Mouse (Mus musculus) forebrain, embryonic 12.5 days (tissue): ENCODE results near the gene Pcdh17. TPM values are rescaled to one million over a fixed set of nuclear protein-coding genes. Genes with fewer than 3 reads are reported as not detected.
A peak's percentile ranks its signal among the peaks of the same experiment; 100 is the strongest.

ENCODE experiments used
- ATAC-seq: fragments of 200-750 bp; cut with Nextera tagmentation; 2 replicates; pipeline ENCODE4 v1.8.0; 2017; ENCODE audit warnings: moderate TSS enrichment; ENCODE audit not compliant: low FRiP score
- H3K27ac ChIP-seq: fragments of 300-500 bp; sonication (generic); 2 replicates; pipeline ENCODE4 v1.5.1; 2016; ENCODE audit warnings: mild to moderate bottlenecking
- H3K27me3 ChIP-seq: fragments of 300-500 bp; sonication (generic); 2 replicates; pipeline ENCODE4 v1.6.1; 2016; ENCODE audit warnings: mild to moderate bottlenecking
- H3K36me3 ChIP-seq: fragments of 300-500 bp; sonication (generic); replicated peaks from 2 replicates; pipeline ENCODE4 v1.6.1; 2016; ENCODE audit warnings: mild to moderate bottlenecking
- H3K4me1 ChIP-seq: fragments of 300-500 bp; sonication (generic); 2 replicates; pipeline ENCODE4 v1.6.1; 2016
- H3K4me2 ChIP-seq: fragments of 300-500 bp; sonication (generic); 2 replicates; pipeline ENCODE4 v1.6.1; 2016; ENCODE audit warnings: mild to moderate bottlenecking, moderate library complexity
- H3K4me3 ChIP-seq: fragments of 300-500 bp; sonication (generic); replicated peaks from 2 replicates; pipeline ENCODE4 v1.5.1; 2016; ENCODE audit warnings: mild to moderate bottlenecking
- H3K9ac ChIP-seq: fragments of 300-500 bp; sonication (generic); 2 replicates; pipeline ENCODE4 v1.6.1; 2016; ENCODE audit warnings: mild to moderate bottlenecking
- H3K9me3 ChIP-seq: fragments of 300-500 bp; sonication (generic); 2 replicates; pipeline ENCODE4 v1.6.1; 2016
- WGBS: fragments of 180-500 bp; shearing (Covaris S2); methylation state at CpG from one replicate; pipeline ENCODE4 v1.1.7; 2016; 5-methylcytosine and 5-hydroxymethylcytosine counted together
- polyA plus RNA-seq: library from polyadenylated mRNA; unstranded; fragments of >200 nt; fragmentation: Nextera tagmentation; extraction: Ambion mirVana; gene quantifications from 2 replicates; pipeline ENCODE4 v1.2.1, GENCODE M21; 2016

Gene Pcdh17
- 8.3 and 8.9 TPM in 2 replicates for polyA plus RNA-seq

GRCm38 (mm10) chr14:84443288-84443686 lies at the start of gene Pcdh17:
TSS of gene Pcdh17 (plus strand) at chr14:84443563.
- peaks cover 12% of the 10 kb centered on the region for H3K4me1 ChIP-seq
- H3K27ac ChIP-seq = peak within 1 kb of the TSS; percentile 87
- peak within 1 kb of the TSS; percentile 55 for H3K4me3 ChIP-seq
- peak within 1 kb of the TSS; percentile 70 for H3K9ac ChIP-seq
- H3K9me3 ChIP-seq = no peaks in the 10 kb centered on the region
- H3K4me2 ChIP-seq = peak within 1 kb of the TSS; percentile 92
- peaks cover 18% of the 10 kb centered on the region for H3K27me3 ChIP-seq
- H3K36me3 ChIP-seq = no peaks in the 10 kb centered on the region
- under 1% methylated on average over 31 of the region's 31 CpGs for WGBS
- peak; percentile 92 for ATAC-seq

- no peak overlapping the region for H3K27ac ChIP-seq
- H3K4me1 ChIP-seq = no peaks in the 10 kb centered on the region
- ATAC-seq = no peak
- H3K4me2 ChIP-seq = no peak overlapping the region
- no peaks in the 10 kb centered on the region for H3K36me3 ChIP-seq
- H3K27me3 ChIP-seq = no peaks in the 10 kb centered on the region
- H3K4me3 ChIP-seq = no peak overlapping the region
- H3K9me3 ChIP-seq = no peaks in the 10 kb centered on the region
- H3K9ac ChIP-seq = no peak overlapping the region
- 73% methylated on average over 1 of the region's 1 CpGs for WGBS
Observed at GRCm38 (mm10) chr14:84397137-84397536, 46.2 kb upstream of the Pcdh17 start.

DNA sequence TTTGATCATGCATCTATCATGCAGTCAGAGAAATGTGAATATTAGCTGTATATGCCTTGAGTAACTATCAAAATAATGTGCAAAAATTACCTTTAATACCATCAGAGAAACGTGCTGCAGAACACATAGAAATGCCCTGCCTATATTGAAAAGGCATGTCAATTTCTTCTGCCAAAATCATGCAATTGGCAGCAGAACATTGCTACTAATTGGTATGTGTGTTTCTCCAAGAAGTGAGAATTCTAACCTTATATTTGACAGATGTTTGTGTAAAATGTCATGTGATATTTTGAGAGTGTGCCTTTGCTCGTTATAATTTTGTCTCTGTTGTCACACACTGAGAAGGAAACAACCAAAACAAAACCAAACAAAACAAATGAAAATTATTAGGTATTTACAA lies 18.6 kb upstream of the Pcdh17 start:
- WGBS = 65% methylated on average over 2 of the region's 2 CpGs
- H3K4me3 ChIP-seq = no peak overlapping the region
- ATAC-seq = no peak
- H3K4me1 ChIP-seq = no peaks in the 10 kb centered on the region
- no peak overlapping the region for H3K4me2 ChIP-seq
- H3K27me3 ChIP-seq = no peaks in the 10 kb centered on the region
- H3K27ac ChIP-seq = no peak overlapping the region
- no peaks in the 10 kb centered on the region for H3K9me3 ChIP-seq
- no peak overlapping the region for H3K9ac ChIP-seq
- no peaks in the 10 kb centered on the region for H3K36me3 ChIP-seq

DNA sequence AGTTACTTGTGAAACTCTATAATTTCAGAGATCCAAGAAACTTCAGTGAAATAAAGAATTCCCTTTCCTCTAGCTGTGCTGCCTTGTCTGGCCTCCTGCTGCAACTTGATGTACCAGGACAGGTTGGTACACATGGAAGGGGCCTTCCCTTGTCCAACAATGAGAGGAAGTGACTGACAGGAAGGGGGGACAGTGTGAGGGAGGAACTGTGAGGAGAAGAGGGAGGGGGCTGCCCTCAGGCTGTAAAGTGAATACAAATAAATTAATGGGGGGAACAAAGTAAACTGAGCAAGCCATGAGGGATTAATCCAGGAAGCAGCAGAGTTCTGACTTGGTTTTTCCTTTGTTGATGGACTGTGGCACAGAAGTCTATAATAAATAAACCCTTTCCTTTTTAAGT lies 16.7 kb upstream of the Pcdh17 start:
- Histone ChIP-seq H3K36me3 (no peaks in the 10 kb centered on the region), H3K4me3 (no peak overlapping the region), H3K27ac (no peak overlapping the region), H3K4me2 (no peak overlapping the region), H3K4me1 (no peaks in the 10 kb centered on the region), H3K9me3 (no peaks in the 10 kb centered on the region), H3K9ac (no peak overlapping the region), H3K27me3 (no peaks in the 10 kb centered on the region)
- ATAC-seq = no peak

DNA sequence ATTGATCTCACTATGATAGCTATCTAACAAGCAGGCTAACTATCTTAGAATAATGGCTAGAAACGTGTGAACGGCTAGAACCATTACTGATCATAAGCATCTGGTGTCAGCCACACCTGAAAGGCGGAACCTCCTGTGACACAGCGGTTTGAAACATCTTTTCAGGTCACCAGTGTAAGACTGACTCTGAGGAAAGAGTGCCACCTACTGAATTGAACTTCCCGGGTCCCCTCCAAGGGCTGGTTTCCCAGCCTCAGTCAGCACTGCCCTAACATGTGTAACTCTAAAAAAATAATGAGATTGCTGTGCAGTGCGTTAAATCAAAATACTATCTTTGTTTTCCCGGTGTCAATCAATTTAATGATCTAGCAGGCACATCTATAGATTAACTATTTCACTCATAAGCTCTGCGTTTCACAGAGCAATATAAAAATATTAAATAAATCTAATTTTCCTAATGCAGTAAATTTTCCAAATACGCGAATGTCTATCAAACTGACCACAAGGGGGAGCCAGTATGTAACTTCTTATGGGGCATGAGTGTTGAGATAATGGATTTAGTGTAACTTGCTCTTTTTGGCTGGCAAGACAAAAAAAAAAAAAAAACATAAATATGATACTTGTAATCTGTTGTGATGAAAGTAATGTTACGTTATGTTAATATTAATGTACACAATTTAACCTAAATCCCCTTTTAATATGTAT lies 5.1 kb upstream of the Pcdh17 start:
- no peaks in the 10 kb centered on the region for H3K4me1 ChIP-seq
- H3K4me2 ChIP-seq = no peak overlapping the region
- 29% methylated on average over 11 of the region's 11 CpGs for WGBS
- H3K36me3 ChIP-seq = no peaks in the 10 kb centered on the region
- peak; percentile 53 for ATAC-seq
- no peaks in the 10 kb centered on the region for H3K9me3 ChIP-seq
- no peaks in the 10 kb centered on the region for H3K27me3 ChIP-seq
- H3K4me3 ChIP-seq = no peak overlapping the region
- no peak overlapping the region for H3K9ac ChIP-seq
- H3K27ac ChIP-seq = no peak overlapping the region

DNA sequence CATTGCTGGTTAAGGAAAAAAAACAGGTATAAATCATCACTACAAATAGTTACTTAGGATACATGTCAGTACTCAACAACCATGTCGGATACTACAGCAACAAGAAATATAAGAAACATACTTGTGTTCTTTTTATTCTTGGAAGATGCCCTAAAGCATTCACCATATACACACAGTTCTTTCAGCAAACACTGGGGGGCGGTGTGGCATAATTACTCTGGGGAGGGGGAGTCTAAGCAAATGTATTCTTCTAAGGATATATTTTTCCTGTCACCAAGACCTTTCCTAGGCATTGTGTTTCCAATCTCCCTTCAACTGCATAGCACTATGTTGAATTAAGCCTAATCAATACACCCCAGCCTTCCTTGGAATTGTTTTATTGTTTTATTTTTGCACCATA lies 2.5 kb upstream of the Pcdh17 start:
- Histone ChIP-seq H3K9me3 (no peaks in the 10 kb centered on the region), H3K27me3 (no peaks in the 10 kb centered on the region), H3K4me3 (no peak overlapping the region), H3K9ac (no peak overlapping the region), H3K36me3 (no peaks in the 10 kb centered on the region), H3K4me1 (no peaks in the 10 kb centered on the region), H3K4me2 (no peak overlapping the region), H3K27ac (no peak overlapping the region)
- WGBS = 13% methylated on average over 2 of the region's 2 CpGs
- ATAC-seq = no peak

DNA sequence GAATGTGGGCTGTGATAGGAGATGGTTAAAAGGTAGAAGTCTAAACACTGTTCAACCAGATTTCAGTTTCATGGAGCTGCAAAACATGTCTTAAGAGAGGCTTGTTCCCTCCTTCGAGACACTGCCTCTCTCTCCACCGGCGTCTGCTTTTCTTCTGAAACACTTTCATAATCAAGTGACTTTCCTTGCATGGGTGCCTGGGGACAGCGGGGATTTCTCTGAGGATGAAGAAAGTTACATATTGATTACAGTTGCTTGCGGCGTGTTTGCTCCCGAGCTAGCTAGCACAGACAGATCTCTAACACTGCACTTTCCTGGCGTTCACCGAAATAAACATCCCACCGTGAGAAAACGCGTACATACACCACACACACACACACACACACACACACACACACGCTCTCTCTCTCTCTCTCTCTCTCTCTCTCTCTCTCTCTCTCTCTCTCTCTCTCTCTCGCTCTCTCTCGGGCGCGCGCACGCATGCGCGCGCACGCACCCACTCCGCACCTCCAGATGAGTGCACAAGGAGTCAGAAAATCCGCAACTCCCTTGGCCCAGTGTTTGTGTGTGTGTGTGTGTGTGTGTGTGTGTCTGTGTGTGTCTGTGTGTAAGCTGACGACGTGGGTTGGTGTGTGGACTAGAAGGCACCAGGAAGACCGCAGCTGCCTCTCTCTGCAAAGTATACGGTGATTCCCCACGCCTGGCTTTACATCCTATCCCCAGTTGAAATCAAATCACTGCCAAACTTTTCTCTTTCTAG lies 655 bp upstream of the Pcdh17 start:
- H3K36me3 ChIP-seq = no peaks in the 10 kb centered on the region
- H3K9ac ChIP-seq = peak overlapping the region; percentile 70
- H3K4me1 ChIP-seq = peaks cover 10% of the 10 kb centered on the region
- H3K4me3 ChIP-seq = peak overlapping the region; percentile 55
- H3K4me2 ChIP-seq = peak overlapping the region; percentile 92
- no peaks in the 10 kb centered on the region for H3K9me3 ChIP-seq
- WGBS = under 1% methylated on average over 28 of the region's 30 CpGs
- H3K27me3 ChIP-seq = peaks cover 14% of the 10 kb centered on the region
- peak; percentile 45 for ATAC-seq
- H3K27ac ChIP-seq = peak overlapping the region; percentile 87

- 1% methylated on average over 13 of the region's 13 CpGs for WGBS
- H3K9ac ChIP-seq = peak overlapping the region; percentile 62
- H3K27ac ChIP-seq = peak overlapping the region; percentile 59; the same call in 1 of the 2 replicates
- no peaks in the 10 kb centered on the region for H3K36me3 ChIP-seq
- H3K9me3 ChIP-seq = no peaks in the 10 kb centered on the region
- no peak for ATAC-seq
- peak overlapping the region; percentile 92 for H3K4me2 ChIP-seq
- H3K4me1 ChIP-seq = peaks cover 15% of the 10 kb centered on the region
- peak overlapping the region; percentile 55 for H3K4me3 ChIP-seq
- peaks cover 21% of the 10 kb centered on the region for H3K27me3 ChIP-seq
Observed at GRCm38 (mm10) chr14:84443761-84444160, 398 bp downstream of the Pcdh17 start.

DNA sequence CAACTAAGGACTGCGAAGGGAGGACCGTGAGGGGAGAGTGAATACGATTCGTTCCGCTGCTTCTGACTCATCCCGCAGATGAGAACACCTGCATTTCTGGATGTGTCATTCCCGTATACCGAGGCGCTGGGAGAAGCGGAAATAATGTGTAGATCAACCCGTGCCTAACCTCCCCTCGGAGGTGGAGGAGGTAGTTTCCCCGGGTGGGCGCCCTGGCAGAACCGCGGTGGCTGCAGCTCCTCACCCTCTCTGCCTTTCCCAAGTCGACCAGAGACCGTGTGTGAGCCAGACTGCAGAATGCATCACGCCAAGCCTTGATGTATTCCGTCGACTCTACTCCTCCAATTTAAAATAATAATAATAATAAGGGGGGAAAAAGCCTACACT lies 906 bp downstream of the Pcdh17 start:
- H3K4me3 ChIP-seq = peak overlapping the region; percentile 55
- peak overlapping the region; percentile 62 for H3K9ac ChIP-seq
- H3K4me1 ChIP-seq = peaks cover 15% of the 10 kb centered on the region
- H3K27ac ChIP-seq = peak overlapping the region; percentile 56; the same call in 1 of the 2 replicates
- H3K9me3 ChIP-seq = no peaks in the 10 kb centered on the region
- no peaks in the 10 kb centered on the region for H3K36me3 ChIP-seq
- H3K27me3 ChIP-seq = peaks cover 21% of the 10 kb centered on the region
- ATAC-seq = no peak; the same call in 1 of the 2 replicates
- under 1% methylated on average over 21 of the region's 21 CpGs for WGBS
- peak overlapping the region; percentile 92 for H3K4me2 ChIP-seq

GRCm38 (mm10) chr14:84444663-84445502 lies 1.5 kb downstream of the Pcdh17 start:
- peaks cover 15% of the 10 kb centered on the region for H3K4me1 ChIP-seq
- no peaks in the 10 kb centered on the region for H3K36me3 ChIP-seq
- H3K27me3 ChIP-seq = peaks cover 21% of the 10 kb centered on the region
- H3K27ac ChIP-seq = peak overlapping the region; percentile 56
- no peaks in the 10 kb centered on the region for H3K9me3 ChIP-seq
- H3K9ac ChIP-seq = peak overlapping the region; percentile 62
- H3K4me2 ChIP-seq = peak overlapping the region; percentile 92
- H3K4me3 ChIP-seq = peak overlapping the region; percentile 55
- under 1% methylated on average over 19 of the region's 21 CpGs for WGBS
- ATAC-seq = peak; percentile 27; the same call in 1 of the 2 replicates

DNA sequence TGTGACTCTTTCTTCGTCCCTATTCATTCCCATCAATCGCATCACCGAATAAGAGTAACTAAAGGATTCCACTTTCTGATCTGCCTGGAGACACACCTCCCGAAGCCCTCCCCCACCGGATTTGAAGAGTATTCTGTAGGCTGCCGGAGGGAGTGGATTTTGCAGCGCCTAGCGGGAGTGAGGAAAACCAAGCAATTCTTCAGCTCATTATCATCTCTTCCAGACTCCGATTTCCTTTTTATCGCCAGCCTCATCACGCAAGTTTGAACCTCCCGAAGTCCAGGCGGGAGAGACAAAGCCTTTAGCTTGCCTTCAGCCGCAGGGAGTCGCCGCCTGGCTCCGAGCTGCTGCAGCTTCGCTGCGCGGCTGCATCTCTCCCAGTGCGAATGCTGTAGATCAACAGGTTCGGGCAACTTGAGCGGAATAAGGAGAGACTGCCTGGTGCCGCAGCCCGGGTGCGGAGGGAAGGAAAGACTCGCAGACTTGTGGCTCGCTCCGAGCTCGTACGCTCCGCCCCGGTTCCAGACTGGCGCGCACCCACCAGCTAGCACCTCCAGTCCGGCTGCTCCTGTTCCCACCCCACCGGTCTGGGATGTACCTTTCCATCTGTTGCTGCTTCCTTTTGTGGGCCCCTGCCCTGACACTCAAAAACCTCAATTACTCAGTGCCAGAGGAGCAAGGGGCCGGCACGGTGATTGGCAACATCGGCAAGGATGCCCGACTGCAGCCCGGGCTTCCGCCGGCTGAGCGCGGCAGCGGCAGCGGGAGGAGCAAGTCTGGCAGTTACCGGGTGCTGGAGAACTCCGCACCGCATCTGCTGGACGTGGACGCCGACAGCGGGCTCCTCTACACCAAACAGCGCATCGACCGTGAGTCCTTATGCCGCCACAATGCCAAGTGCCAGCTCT lies 2.4 kb downstream of the Pcdh17 start:
- ATAC-seq = peak; percentile 14
- peak overlapping the region; percentile 92 for H3K4me2 ChIP-seq
- no peaks in the 10 kb centered on the region for H3K36me3 ChIP-seq
- peak overlapping the region; percentile 56 for H3K27ac ChIP-seq
- WGBS = under 1% methylated on average over 59 of the region's 59 CpGs
- H3K9me3 ChIP-seq = no peaks in the 10 kb centered on the region
- H3K27me3 ChIP-seq = peaks cover 21% of the 10 kb centered on the region
- peaks cover 15% of the 10 kb centered on the region for H3K4me1 ChIP-seq
- peak overlapping the region; percentile 62 for H3K9ac ChIP-seq
- peak overlapping the region; percentile 55 for H3K4me3 ChIP-seq
